Mouse (Mus musculus): ENCODE data around the gene Zmiz1.

Gene Zmiz1

GRCm38 (mm10) chr14:25537351-25537750 is 78.4 kb downstream of the Zmiz1 start:
- DNase-seq (ENCODE audit: low spot score) = no peak

- DNase-seq (ENCODE audit: low spot score) = no peak
Measured at GRCm38 (mm10) chr14:25538522-25538921, 79.5 kb downstream of the Zmiz1 start.

GRCm38 (mm10) chr14:25539493-25540116 is 80.6 kb downstream of the Zmiz1 start:
- DNase-seq (ENCODE audit: low spot score) = no peak

GRCm38 (mm10) chr14:25540172-25540571 is 81.2 kb downstream of the Zmiz1 start:
- no peak for DNase-seq (ENCODE audit: low spot score)

- no peak for DNase-seq (ENCODE audit: low spot score)
Measured at GRCm38 (mm10) chr14:25541213-25541612, 82.2 kb downstream of the Zmiz1 start.

GRCm38 (mm10) chr14:25543098-25543497 is 84.1 kb downstream of the Zmiz1 start:
- DNase-seq (ENCODE audit: low spot score) = no peak

- DNase-seq (ENCODE audit: low spot score) = no peak
Measured at GRCm38 (mm10) chr14:25543927-25544326, 84.9 kb downstream of the Zmiz1 start.

GRCm38 (mm10) chr14:25546852-25547621 is 88.1 kb downstream of the Zmiz1 start:
- peak; percentile 39 for DNase-seq (ENCODE audit: low spot score)

- no peak for DNase-seq (ENCODE audit: low spot score)
Measured at GRCm38 (mm10) chr14:25547882-25548281, 88.9 kb downstream of the Zmiz1 start.

- DNase-seq (ENCODE audit: low spot score) = peak; percentile 43
Measured at GRCm38 (mm10) chr14:25548650-25549049, 89.7 kb downstream of the Zmiz1 start.

- DNase-seq (ENCODE audit: low spot score) = no peak
Measured at GRCm38 (mm10) chr14:25549125-25549524, 90.1 kb downstream of the Zmiz1 start.

GRCm38 (mm10) chr14:25549871-25550840 is 91.2 kb downstream of the Zmiz1 start:
- peak; percentile 34 for DNase-seq (ENCODE audit: low spot score)

- DNase-seq (ENCODE audit: low spot score) = peak; percentile 46
Measured at GRCm38 (mm10) chr14:25551731-25552130, 92.7 kb downstream of the Zmiz1 start.

GRCm38 (mm10) chr14:25553382-25553781 is 94.4 kb downstream of the Zmiz1 start:
- no peak for DNase-seq (ENCODE audit: low spot score)

GRCm38 (mm10) chr14:25554781-25555180 is 95.8 kb downstream of the Zmiz1 start:
- DNase-seq (ENCODE audit: low spot score) = peak; percentile 59

GRCm38 (mm10) chr14:25555291-25555781 is 96.4 kb downstream of the Zmiz1 start:
- no peak for DNase-seq (ENCODE audit: low spot score)

- no peak for DNase-seq (ENCODE audit: low spot score)
Measured at GRCm38 (mm10) chr14:25555848-25556247, 96.9 kb downstream of the Zmiz1 start.

GRCm38 (mm10) chr14:25557014-25557413 is 98.0 kb downstream of the Zmiz1 start:
- no peak for DNase-seq (ENCODE audit: low spot score)

GRCm38 (mm10) chr14:25558479-25558878 is 99.5 kb downstream of the Zmiz1 start:
- no peak for DNase-seq (ENCODE audit: low spot score)

GRCm38 (mm10) chr14:25559907-25560306 is 100.9 kb downstream of the Zmiz1 start:
- no peak for DNase-seq (ENCODE audit: low spot score)

- DNase-seq (ENCODE audit: low spot score) = no peak
Measured at GRCm38 (mm10) chr14:25560841-25561240, 101.9 kb downstream of the Zmiz1 start.

- peak; percentile 61 for DNase-seq (ENCODE audit: low spot score)
Measured at GRCm38 (mm10) chr14:25561716-25562115, 102.7 kb downstream of the Zmiz1 start.
